Mouse (Mus musculus) heart, adult 2 months (tissue): ENCODE results near the gene Cdca7.

Experiments used
- CTCF ChIP-seq: fragments of 200-600 bp; IDR thresholded peaks from 2 replicates; pipeline ENCODE4 v1.8.1; 2022; ENCODE audit warnings: antibody characterized with exemption, mild to moderate bottlenecking, moderate library complexity
- EP300 ChIP-seq: fragments of 200-500 bp; IDR thresholded peaks from 2 replicates; pipeline ENCODE4 v1.6.1; 2011; ENCODE audit warnings: low read depth, low read length, control low read depth; ENCODE audit not compliant: insufficient read depth

- no peak for TF ChIP-seq CTCF
- no peak for TF ChIP-seq EP300
Measured at GRCm38 (mm10) chr2:72502041-72502813, 26.3 kb downstream of the Cdca7 start.
